Mouse (Mus musculus) urinary bladder, adult 18-20 months (tissue): Measurements from ENCODE around the gene Gtpbp8.

Experiments
- DNase-seq, 2 experiments: peaks; one replicate each; pipeline ENCODE4 v3.0.0; 2022; ENCODE audit warnings: low spot score in 2 of 2, mixed read lengths in 2 of 2

Gene Gtpbp8

DNA sequence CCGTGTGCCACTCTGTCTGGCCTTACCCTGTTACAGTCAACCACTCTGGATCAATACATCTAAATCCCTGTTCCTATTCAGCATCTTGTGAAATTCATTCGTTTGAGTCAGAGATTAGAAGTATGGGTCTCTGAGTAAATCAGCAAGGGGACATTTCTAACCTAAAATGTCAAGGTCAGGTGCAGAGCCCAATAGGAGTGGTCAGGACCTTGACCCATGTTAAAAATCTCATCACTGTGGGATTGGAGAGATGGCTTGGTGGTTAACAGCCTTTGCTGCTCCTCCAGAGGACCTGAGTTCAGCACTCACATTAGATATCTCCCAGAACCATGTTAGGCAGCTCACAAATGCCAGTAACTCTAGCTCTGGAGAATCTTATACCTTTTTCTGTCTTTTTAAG lies 55.7 kb downstream of the Gtpbp8 start:
- no peak for DNase-seq

DNA sequence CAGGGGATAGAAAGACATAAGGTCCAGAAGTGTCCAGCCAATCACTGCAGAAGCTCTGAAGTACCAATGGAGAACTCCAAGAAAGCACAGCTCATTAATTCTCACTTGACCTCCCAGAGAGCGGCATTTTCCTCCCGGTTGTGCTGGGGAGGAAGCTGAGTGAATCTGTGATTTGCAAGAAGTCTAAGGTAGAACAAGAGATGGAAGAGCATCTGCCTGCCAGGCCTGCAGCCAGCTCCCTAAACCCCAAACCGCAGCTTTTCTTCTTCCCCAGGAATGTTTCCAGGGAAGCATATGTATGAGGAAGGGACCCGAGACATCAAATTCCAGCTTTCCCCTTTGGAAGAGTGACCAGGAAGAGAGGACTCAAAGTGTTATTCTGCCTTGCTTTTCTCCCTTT lies 57.7 kb downstream of the Gtpbp8 start:
- no peak for DNase-seq

DNA sequence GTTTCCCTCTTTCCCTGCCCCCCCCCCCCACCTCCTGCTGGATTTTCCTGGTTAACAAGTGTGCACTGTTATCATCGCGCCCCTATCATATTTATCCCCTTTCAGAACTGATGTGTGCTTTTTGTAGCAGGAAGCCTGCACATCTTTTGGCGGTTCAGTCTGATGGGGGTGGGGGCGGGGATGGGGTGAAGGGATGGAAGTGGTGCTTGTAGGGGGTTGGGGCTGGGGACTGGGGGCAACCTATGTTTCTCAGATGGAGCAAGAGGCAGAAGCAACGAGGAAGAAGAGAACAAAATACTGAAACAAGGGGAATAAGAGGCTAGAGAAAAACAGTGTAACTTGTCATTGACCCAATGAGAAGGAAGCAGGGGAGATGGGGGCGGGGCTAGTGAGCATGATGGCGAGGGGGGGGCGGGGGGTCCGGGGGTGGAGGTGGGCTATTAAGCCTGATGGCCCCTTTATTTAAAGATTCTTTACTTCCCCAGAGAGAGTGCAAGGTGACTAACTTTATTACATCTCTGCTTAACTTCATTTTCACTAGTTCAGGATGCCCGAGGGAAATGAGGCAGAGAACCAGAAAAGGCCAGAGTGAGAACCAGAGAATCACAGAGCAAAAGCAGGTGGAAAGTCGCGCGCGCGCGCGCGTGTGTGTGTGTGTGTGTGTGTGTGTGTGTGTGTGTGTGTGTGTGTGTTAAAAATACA lies 58.3 kb downstream of the Gtpbp8 start:
- DNase-seq, result no peak

DNA sequence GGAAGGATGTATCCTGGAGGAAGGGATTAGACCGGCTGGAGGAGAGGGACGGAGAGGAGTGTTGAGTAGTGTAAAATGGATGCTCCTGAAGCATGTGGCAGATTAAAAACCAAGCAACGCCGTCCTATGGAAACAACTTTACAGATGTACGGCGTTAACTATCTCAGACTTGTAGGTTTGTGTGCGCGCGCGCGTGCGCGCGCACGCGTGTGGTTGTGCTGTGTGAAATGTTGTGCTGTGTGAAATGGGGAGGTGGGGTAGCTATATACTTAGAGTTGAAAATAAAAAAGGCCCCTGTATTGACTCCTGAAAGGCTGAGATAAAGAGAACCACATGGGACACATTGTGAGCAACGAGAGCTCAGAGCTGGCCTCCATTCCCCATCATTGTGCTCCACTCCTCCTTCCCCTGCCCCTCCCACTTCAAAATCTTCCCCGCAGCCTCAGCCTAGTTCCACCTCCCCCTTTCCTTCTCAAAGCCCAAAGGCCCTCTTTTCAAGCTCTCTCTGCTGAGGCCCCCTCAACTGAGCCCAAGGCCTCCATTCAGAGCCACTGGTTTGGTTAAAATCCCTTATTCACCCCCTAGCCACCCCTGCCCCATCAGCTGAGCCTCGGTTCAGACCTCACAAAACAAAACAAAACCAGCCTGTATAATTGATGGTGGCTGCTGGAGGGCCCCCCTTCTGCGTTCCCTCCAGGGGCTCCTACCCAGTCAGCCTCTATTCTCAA lies 59.0 kb downstream of the Gtpbp8 start:
- DNase-seq, result no peak
